Mouse (Mus musculus) CH12.LX (cell line): ENCODE data around the gene Pole2. TPM values are rescaled to one million over a fixed set of nuclear protein-coding genes. Genes with fewer than 3 reads are reported as not detected.

Experiments used
- DNase-seq: peaks from one replicate; pipeline ENCODE4 v3.0.0-alpha.2; 2013; ENCODE audit errors: extremely low read depth
- H3K27ac ChIP-seq: 2 replicates; pipeline ENCODE4 v1.5.1; 2012; ENCODE audit warnings: low read depth, mild to moderate bottlenecking, control low read depth, moderate library complexity; ENCODE audit not compliant: insufficient read depth
- H3K27me3 ChIP-seq: replicated peaks from 2 replicates; pipeline ENCODE3; 2012; ENCODE audit warnings: inconsistent platforms
- H3K36me3 ChIP-seq, 2 experiments: replicated peaks in 1 of 2; 2 replicates each; pipeline versions ENCODE3 to v1.6.1; 2012; ENCODE audit warnings: inconsistent platforms in 1 of 2, low read length in 1 of 2, mild to moderate bottlenecking in 1 of 2, mixed read lengths in 1 of 2, moderate library complexity in 1 of 2; ENCODE audit not compliant: control insufficient read depth in 1 of 2, insufficient read depth in 1 of 2
- H3K4me1 ChIP-seq, 2 experiments: 2 replicates each; pipeline ENCODE4 v1.6.1; 2012; ENCODE audit warnings: inconsistent platforms in 1 of 2, moderate library complexity in 1 of 2; ENCODE audit not compliant: insufficient read depth in 2 of 2, control insufficient read depth in 1 of 2
- H3K4me2 ChIP-seq: 2 replicates; pipeline ENCODE4 v1.6.1; 2012; ENCODE audit warnings: low read depth, mild to moderate bottlenecking, control low read depth; ENCODE audit not compliant: poor library complexity, insufficient read depth, severe bottlenecking
- H3K4me3 ChIP-seq, 3 experiments: fragments of 150-350 bp in 1 of 3; sonication (generic) in 1 of 3; replicated peaks in 1 of 3; 2 replicates each; pipeline versions ENCODE3 to v1.5.1; 2011 to 2012; ENCODE audit warnings: low read depth in 2 of 3, low read length in 2 of 3, mild to moderate bottlenecking in 2 of 3, moderate library complexity in 2 of 3, control low read depth in 1 of 3, improper control_type of control experiment in 1 of 3, inconsistent platforms in 1 of 3, mixed read lengths in 1 of 3; ENCODE audit not compliant: poor library complexity in 1 of 3
- H3K79me2 ChIP-seq: replicated peaks from 2 replicates; pipeline ENCODE4 v1.6.1; 2012; ENCODE audit warnings: mild to moderate bottlenecking, moderate library complexity; ENCODE audit not compliant: control insufficient read depth, poor library complexity, insufficient read depth, severe bottlenecking; ENCODE audit errors: extremely low read depth
- H3K9ac ChIP-seq: 2 replicates; pipeline ENCODE4 v1.6.1; 2012; ENCODE audit warnings: low read depth, mild to moderate bottlenecking, control low read depth, moderate library complexity; ENCODE audit not compliant: insufficient read depth
- H3K9me3 ChIP-seq: replicated peaks from 2 replicates; pipeline ENCODE3; 2012; ENCODE audit warnings: low read length, inconsistent platforms, mixed read lengths
- BHLHE40 ChIP-seq: IDR thresholded peaks from 2 replicates; pipeline ENCODE4 v1.6.1; 2011; ENCODE audit warnings: mild to moderate bottlenecking, low read depth, low read length, improper control_type of control experiment
- CHD1 ChIP-seq: IDR thresholded peaks from 2 replicates; pipeline ENCODE4 v1.6.1; 2012; ENCODE audit warnings: low read depth, low read length, improper control_type of control experiment, inconsistent platforms
- CHD2 ChIP-seq: IDR thresholded peaks from 2 replicates; pipeline ENCODE4 v1.6.1; 2011; ENCODE audit warnings: low read length, improper control_type of control experiment
- CTCF ChIP-seq, 2 experiments: IDR thresholded peaks in 1 of 2; conservative IDR thresholded peaks in 1 of 2; 2 replicates each; pipeline ENCODE4 v1.5.1; 2011 to 2012; ENCODE audit warnings: low read depth in 2 of 2, low read length in 2 of 2, improper control_type of control experiment in 1 of 2, inconsistent platforms in 1 of 2, mild to moderate bottlenecking in 1 of 2, moderate library complexity in 1 of 2
- E2F4 ChIP-seq: IDR thresholded peaks from 2 replicates; pipeline ENCODE4 v1.6.1; 2011; ENCODE audit warnings: low read depth, low read length, improper control_type of control experiment; ENCODE audit not compliant: insufficient replicate concordance
- ELF1 ChIP-seq: IDR thresholded peaks from 2 replicates; pipeline ENCODE4 v1.6.1; 2014; ENCODE audit warnings: low read depth, mild to moderate bottlenecking, inconsistent platforms, low read length, improper control_type of control experiment
- EP300 ChIP-seq: IDR thresholded peaks from 2 replicates; pipeline ENCODE4 v1.6.1; 2011; ENCODE audit warnings: low read length, improper control_type of control experiment
- ETS1 ChIP-seq: conservative IDR thresholded peaks from 2 replicates; pipeline ENCODE4 v1.6.1; 2012; ENCODE audit warnings: low read depth, mild to moderate bottlenecking, inconsistent platforms, low read length, improper control_type of control experiment, moderate library complexity
- GABPA ChIP-seq: IDR thresholded peaks from 2 replicates; pipeline ENCODE4 v1.6.1; 2012; ENCODE audit warnings: low read depth, low read length, improper control_type of control experiment, inconsistent platforms; ENCODE audit not compliant: insufficient replicate concordance
- HCFC1 ChIP-seq: IDR thresholded peaks from 2 replicates; pipeline ENCODE4 v1.6.1; 2012; ENCODE audit warnings: low read depth, mild to moderate bottlenecking, inconsistent platforms, low read length, improper control_type of control experiment
- IRF4 ChIP-seq: IDR thresholded peaks from 2 replicates; pipeline ENCODE4 v1.6.1; 2014; ENCODE audit warnings: low read depth, mild to moderate bottlenecking, inconsistent platforms, low read length, improper control_type of control experiment
- JUN ChIP-seq: IDR thresholded peaks from 2 replicates; pipeline ENCODE4 v1.6.1; 2011; ENCODE audit warnings: low read depth, mild to moderate bottlenecking, low read length, improper control_type of control experiment, moderate library complexity; ENCODE audit not compliant: insufficient read depth
- JUND ChIP-seq: conservative IDR thresholded peaks from 2 replicates; pipeline ENCODE4 v1.6.1; 2011; ENCODE audit warnings: low read depth, low read length, improper control_type of control experiment
- KAT2A ChIP-seq: IDR thresholded peaks from 2 replicates; pipeline ENCODE4 v1.6.1; 2012; ENCODE audit warnings: low read length, improper control_type of control experiment, inconsistent platforms; ENCODE audit not compliant: insufficient replicate concordance
- MAFK ChIP-seq: IDR thresholded peaks from 2 replicates; pipeline ENCODE4 v1.6.1; 2011; ENCODE audit warnings: low read length, improper control_type of control experiment; ENCODE audit not compliant: insufficient replicate concordance
- MAX ChIP-seq: IDR thresholded peaks from 2 replicates; pipeline ENCODE4 v1.6.1; 2011; ENCODE audit warnings: low read length, improper control_type of control experiment
- MAZ ChIP-seq: IDR thresholded peaks from 2 replicates; pipeline ENCODE4 v1.6.1; 2012; ENCODE audit warnings: low read depth, mild to moderate bottlenecking, inconsistent platforms, low read length, improper control_type of control experiment, moderate library complexity
- MEF2A ChIP-seq: IDR thresholded peaks from 2 replicates; pipeline ENCODE4 v1.6.1; 2014; ENCODE audit warnings: low read depth, mild to moderate bottlenecking, inconsistent platforms, low read length, improper control_type of control experiment, borderline replicate concordance
- MXI1 ChIP-seq: IDR thresholded peaks from 2 replicates; pipeline ENCODE4 v1.6.1; 2011; ENCODE audit warnings: mild to moderate bottlenecking, low read depth, low read length, improper control_type of control experiment
- MYC ChIP-seq: IDR thresholded peaks from 2 replicates; pipeline ENCODE4 v1.6.1; 2011; ENCODE audit warnings: low read depth, mild to moderate bottlenecking, improper control_type of control experiment, low read length
- NELFE ChIP-seq: IDR thresholded peaks from 2 replicates; pipeline ENCODE4 v1.6.1; 2011; ENCODE audit warnings: low read depth, low read length, improper control_type of control experiment
- NRF1 ChIP-seq: IDR thresholded peaks from 2 replicates; pipeline ENCODE4 v1.6.1; 2014; ENCODE audit warnings: low read depth, mild to moderate bottlenecking, inconsistent platforms, low read length, improper control_type of control experiment, moderate library complexity
- PAX5 ChIP-seq: IDR thresholded peaks from 2 replicates; pipeline ENCODE4 v1.6.1; 2012; ENCODE audit warnings: low read length, inconsistent platforms, mixed read lengths
- POLR2A ChIP-seq: IDR thresholded peaks from 2 replicates; pipeline ENCODE4 v1.6.1; 2011; ENCODE audit warnings: low read depth, mild to moderate bottlenecking, improper control_type of control experiment, low read length
- POLR2AphosphoS2 ChIP-seq: IDR thresholded peaks from 2 replicates; pipeline ENCODE4 v1.6.1; 2011; ENCODE audit warnings: low read depth, low read length, improper control_type of control experiment
- RAD21 ChIP-seq: IDR thresholded peaks from 2 replicates; pipeline ENCODE4 v1.6.1; 2011; ENCODE audit warnings: low read depth, mild to moderate bottlenecking, low read length, improper control_type of control experiment, moderate library complexity
- RCOR1 ChIP-seq: conservative IDR thresholded peaks from 2 replicates; pipeline ENCODE4 v1.6.1; 2012; ENCODE audit warnings: low read depth, mild to moderate bottlenecking, inconsistent platforms, low read length, improper control_type of control experiment
- SMC3 ChIP-seq: IDR thresholded peaks from 2 replicates; pipeline ENCODE4 v1.6.1; 2011; ENCODE audit warnings: low read depth, low read length, improper control_type of control experiment
- TBP ChIP-seq: conservative IDR thresholded peaks from 2 replicates; pipeline ENCODE4 v1.6.1; 2011; ENCODE audit warnings: low read depth, low read length, improper control_type of control experiment
- TCF12 ChIP-seq: IDR thresholded peaks from 2 replicates; pipeline ENCODE4 v1.6.1; 2014; ENCODE audit warnings: low read depth, mild to moderate bottlenecking, inconsistent platforms, low read length, improper control_type of control experiment
- UBTF ChIP-seq: IDR thresholded peaks from 2 replicates; pipeline ENCODE4 v1.6.1; 2012; ENCODE audit warnings: low read depth, mild to moderate bottlenecking, inconsistent platforms, low read length, improper control_type of control experiment, moderate library complexity
- USF1 ChIP-seq: IDR thresholded peaks from 2 replicates; pipeline ENCODE4 v1.6.1; 2014; ENCODE audit warnings: low read depth, mild to moderate bottlenecking, inconsistent platforms, low read length, improper control_type of control experiment
- USF2 ChIP-seq: conservative IDR thresholded peaks from 2 replicates; pipeline ENCODE4 v1.6.1; 2011; ENCODE audit warnings: low read depth, low read length, improper control_type of control experiment
- ZC3H11A ChIP-seq: IDR thresholded peaks from 2 replicates; pipeline ENCODE4 v1.6.1; 2012; ENCODE audit warnings: low read depth, mild to moderate bottlenecking, inconsistent platforms, low read length, improper control_type of control experiment
- ZKSCAN1 ChIP-seq: IDR thresholded peaks from 2 replicates; pipeline ENCODE4 v1.6.1; 2012; ENCODE audit warnings: low read depth, inconsistent platforms, low read length, improper control_type of control experiment, borderline replicate concordance
- ZMIZ1 ChIP-seq: IDR thresholded peaks from 2 replicates; pipeline ENCODE4 v1.6.1; 2012; ENCODE audit warnings: low read depth, mild to moderate bottlenecking, inconsistent platforms, low read length, improper control_type of control experiment
- ZNF384 ChIP-seq: IDR thresholded peaks from 2 replicates; pipeline ENCODE4 v1.6.1; 2012; ENCODE audit warnings: low read depth, low read length, improper control_type of control experiment, inconsistent platforms
- dilution Hi-C: fragments of 300-500 bp; cut with MboI; formaldehyde crosslinking; loops from 2 replicates; pipeline ENCODE4 v1.14.3; 2020; ENCODE audit warnings: low sequenced_read_pairs; ENCODE audit not compliant: extremely low pct_unique_long_range_greater_than_20kb, extremely low pct_ligation_motif_present
- in situ Hi-C: fragments of 300-500 bp; cut with MboI; formaldehyde crosslinking; loops from 3 replicates; pipeline ENCODE4 v1.14.3; 2019; ENCODE audit warnings: low sequenced_read_pairs, low pct_ligation_motif_present, low pct_unique_long_range_greater_than_20kb, mixed read lengths
- polyA plus RNA-seq: library from polyadenylated mRNA; unstranded; fragments of >175 nt; gene quantifications from 2 replicates; pipeline ENCODE4 v1.2.1, GENCODE M21; 2012; ENCODE audit warnings: low read depth; ENCODE audit not compliant: insufficient read length
- total RNA-seq, 2 experiments: library from RNA; depleted of rRNA; stranded (reverse); fragments of 300-350 nt in 1 of 2; fragments of >200 nt in 1 of 2; gene quantifications; 2 replicates each; pipeline ENCODE4 v1.2.3; 2012 to 2014

Pole2 gene
- total and polyA plus RNA-seq, 3 experiments: 32.6 to 143 (median 37.1) TPM

DNA sequence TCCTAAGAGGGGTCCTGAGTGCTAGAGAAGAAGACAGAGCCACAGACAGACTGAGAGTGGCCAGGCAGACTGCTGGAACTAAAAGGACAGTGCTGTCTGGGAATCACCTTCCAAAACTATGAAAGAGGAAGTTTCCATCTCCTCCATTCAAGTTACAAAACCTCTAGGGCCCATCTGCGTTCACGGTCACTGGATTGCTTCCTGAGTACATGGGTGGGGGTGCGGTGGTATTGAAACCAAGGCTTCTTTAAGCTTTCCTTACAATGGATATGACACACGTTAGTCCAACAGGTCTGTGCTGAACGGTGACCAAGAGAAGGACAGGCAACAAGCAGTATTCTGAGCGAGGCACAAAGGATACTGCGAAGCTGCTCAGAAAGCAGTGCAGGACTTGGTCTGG lies 13.6 kb downstream of the Pole2 start:
- no peak overlapping the region for H3K9ac ChIP-seq
- H3K36me3 ChIP-seq: peaks cover 36 to 69% of the 10 kb centered on the region in 2 experiments
- no peaks in the 10 kb centered on the region for H3K79me2 ChIP-seq
- peak; percentile 70 for DNase-seq
- H3K4me1 ChIP-seq: peaks cover 4 to 71% of the 10 kb centered on the region in 2 experiments; a peak in 2 of 4 replicates
- in situ Hi-C loops (loop anchor here (25.0 kb wide), 2 partner anchors 373 to 473 kb away; partner anchors contain the start of genes Sos2 and Vcpkmt), dilution Hi-C loops (no loop called here)
- no peaks in the 10 kb centered on the region for H3K9me3 ChIP-seq
- peak overlapping the region; percentile 10 for H3K27ac ChIP-seq
- no peak overlapping the region for H3K4me2 ChIP-seq
- no peak for TF ChIP-seq NRF1
- no peak for TF ChIP-seq RCOR1
- TF ChIP-seq MAX: no peak
- TF ChIP-seq MAZ: no peak
- TF ChIP-seq ZMIZ1: no peak
- peak; percentile 34; the same call in 1 of the 2 replicates for TF ChIP-seq MEF2A
- TF ChIP-seq SMC3: no peak
- 0 out of 2 replicates have a peak, but pooled peaks have one; percentile 26 for TF ChIP-seq EP300
- 0 out of 2 replicates have a peak, but pooled peaks have one; percentile 22 for TF ChIP-seq BHLHE40
- no peak for TF ChIP-seq UBTF
- no peak for TF ChIP-seq CTCF (conservative IDR thresholded peaks at IDR 0.05 in 1 of 2, IDR thresholded peaks at IDR 0.05 in 1 of 2; ENCODE audit: low read depth in 2 of 2, low read length in 2 of 2)
- TF ChIP-seq GABPA: no peak
- TF ChIP-seq MYC: no peak
- no peak for TF ChIP-seq POLR2AphosphoS2
- no peak for TF ChIP-seq MXI1
- TF ChIP-seq TBP: no peak
- TF ChIP-seq ELF1: no peak
- no peak for TF ChIP-seq E2F4
- no peak for TF ChIP-seq ZC3H11A
- TF ChIP-seq PAX5: no peak
- no peak for TF ChIP-seq CHD2
- no peak for TF ChIP-seq KAT2A
- TF ChIP-seq ETS1: peak; percentile 60
- no peak for TF ChIP-seq POLR2A
- no peak for TF ChIP-seq HCFC1
- no peak for TF ChIP-seq ZKSCAN1
- no peak for TF ChIP-seq USF2
- TF ChIP-seq TCF12: peak; percentile 41; the same call in 1 of the 2 replicates
- TF ChIP-seq USF1: no peak
- no peak for TF ChIP-seq RAD21
- no peak for TF ChIP-seq NELFE
- TF ChIP-seq MAFK: no peak
- TF ChIP-seq IRF4: 0 out of 2 replicates have a peak, but pooled peaks have one; percentile 31
- TF ChIP-seq JUND: no peak
- TF ChIP-seq CHD1: no peak
- TF ChIP-seq ZNF384: 0 out of 2 replicates have a peak, but pooled peaks have one; percentile 36
- TF ChIP-seq JUN: no peak
- no peak overlapping the region for H3K4me3 ChIP-seq
- no peaks in the 10 kb centered on the region for H3K27me3 ChIP-seq
